In the genomic region with DNA sequence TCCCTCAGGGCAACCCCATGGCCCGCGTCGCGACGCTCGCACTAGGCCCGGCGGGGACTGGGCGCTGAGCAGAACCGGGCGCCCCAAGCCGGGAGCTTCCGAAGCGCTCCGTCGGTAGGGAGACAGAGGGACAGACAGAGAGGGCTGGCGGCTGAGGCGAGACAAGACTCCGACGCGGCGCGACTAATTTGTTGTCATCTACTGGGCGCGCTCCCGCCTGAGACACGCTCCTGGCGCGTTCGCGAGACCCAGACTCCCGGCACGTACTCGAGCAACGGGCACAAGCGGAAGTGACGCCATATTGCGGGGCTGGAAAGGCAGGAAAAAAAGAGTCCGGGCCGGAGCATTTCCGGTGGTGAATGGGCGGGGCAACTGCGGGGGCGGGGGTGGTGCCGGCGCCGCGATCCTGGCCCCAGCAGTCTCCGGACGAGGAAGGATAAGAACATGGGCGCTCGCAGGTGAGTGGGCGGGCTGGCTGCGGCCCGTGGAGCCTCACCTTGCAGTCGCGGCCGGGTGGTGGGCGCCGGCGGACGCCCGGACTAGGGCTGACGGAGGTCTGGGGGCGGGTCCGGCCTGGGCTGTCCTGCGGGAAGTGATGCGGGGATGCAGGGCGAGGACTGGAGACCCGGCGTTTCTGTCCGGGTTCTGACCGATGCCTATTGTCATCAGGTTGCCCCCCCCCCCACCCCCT, we compare ENCODE assay signal across 7 mouse cellular contexts. TPM values are rescaled to one million over a fixed set of nuclear protein-coding genes. Genes with fewer than 3 reads are reported as not detected.
DNase-seq lines count a peak whose midpoint lies in the region; ATAC-seq lines count a peak whose summit lies in the region.

Gene Atg2b, minus strand, starts transcription at position 211 of the 691 bp plus-strand sequence.

- peak; percentile 93 for DNase-seq in adrenal gland, adult 8-10 months
- DNase-seq in embryo, embryonic 9.5 days (ENCODE audit: extremely low spot score), result peak; percentile 98
- peak; percentile 88 to 98 for DNase-seq in gastrocnemius, postnatal 4 days (ENCODE audit: low spot score in 2 of 2)
- peak; percentile 97 for DNase-seq in left cerebral cortex, postnatal 36 days (ENCODE audit: low spot score in 2 of 2)
- DNase-seq in midbrain, embryonic 11.5 days (ENCODE audit: low spot score, missing footprints), result peak; percentile 100
- peak; percentile 92 for DNase-seq in skeletal muscle tissue, adult 2 months (ENCODE audit: low read depth, low spot score)

- H3K9ac ChIP-seq in intestine, embryonic 16.5 days (ENCODE audit: low read depth, low read length), result peak within 1 kb of the TSS; percentile 97
- peak within 1 kb of the TSS; percentile 79 for H3K9ac ChIP-seq in midbrain, embryonic 11.5 days (ENCODE audit: low read length)

- peak within 1 kb of the TSS; percentile 95 for H3K4me3 ChIP-seq in intestine, embryonic 16.5 days (ENCODE audit: low read length)
- H3K4me3 ChIP-seq in midbrain, embryonic 11.5 days (ENCODE audit: low read depth, low read length), result peak within 1 kb of the TSS; percentile 77

- no peaks in the 10 kb centered on the region for H3K27me3 ChIP-seq in intestine, embryonic 16.5 days (replicated peaks; ENCODE audit: control insufficient read depth, insufficient read depth, low read length)
- H3K27me3 ChIP-seq in midbrain, embryonic 11.5 days (ENCODE audit: control insufficient read depth, insufficient read depth, low read length), result no peaks in the 10 kb centered on the region

- H3K36me3 ChIP-seq in intestine, embryonic 16.5 days (ENCODE audit: control insufficient read depth, insufficient read depth, low read length), result no peaks in the 10 kb centered on the region
- no peaks in the 10 kb centered on the region for H3K36me3 ChIP-seq in midbrain, embryonic 11.5 days (ENCODE audit: control insufficient read depth, insufficient read depth, low read length)

- H3K27ac ChIP-seq in intestine, embryonic 16.5 days (ENCODE audit: low read length), result peak within 1 kb of the TSS; percentile 96
- peak within 1 kb of the TSS; percentile 82 for H3K27ac ChIP-seq in midbrain, embryonic 11.5 days (ENCODE audit: low read depth, low read length)

- peaks cover 17% of the 10 kb centered on the region for H3K4me1 ChIP-seq in intestine, embryonic 16.5 days (ENCODE audit: control insufficient read depth, insufficient read depth, low read length)
- peaks cover 18% of the 10 kb centered on the region for H3K4me1 ChIP-seq in midbrain, embryonic 11.5 days (ENCODE audit: control insufficient read depth, insufficient read depth, low read length)

- H3K4me2 ChIP-seq in intestine, embryonic 16.5 days (ENCODE audit: low read depth, low read length), result peak within 1 kb of the TSS; percentile 90
- H3K4me2 ChIP-seq in midbrain, embryonic 11.5 days, result peak within 1 kb of the TSS; percentile 91

- no peaks in the 10 kb centered on the region for H3K9me3 ChIP-seq in intestine, embryonic 16.5 days (ENCODE audit: control insufficient read depth, low read length)
- H3K9me3 ChIP-seq in midbrain, embryonic 11.5 days (ENCODE audit: control insufficient read depth, low read length), result no peaks in the 10 kb centered on the region

- under 1% methylated on average over 67 of the region's 73 CpGs for WGBS in intestine, embryonic 16.5 days
- WGBS in midbrain, embryonic 11.5 days, result 0% methylated on average over 72 of the region's 73 CpGs

- intact Hi-C loops in left cerebral cortex, postnatal 36 days (cut with DNase I), result loop anchor here (5.0 kb wide), 2 partner anchors 37 to 97 kb away; partner anchors contain the start of gene Papola

- peak; percentile 87 for ATAC-seq in intestine, embryonic 16.5 days
- ATAC-seq in midbrain, embryonic 11.5 days (ENCODE audit: low FRiP score), result peak; percentile 93

RNA-seq across cellular contexts. Expression of gene Atg2b, which starts in this region (rescaled TPM):
- total RNA-seq in adrenal gland, adult 8-10 months (2022), result 10 to 100 TPM; 27.4 to 40.7 (median 31.9) TPM
- 10 to 100 TPM; 18.7 to 21.9 TPM for total RNA-seq in gastrocnemius, postnatal 4 days (2021)
- polyA plus RNA-seq in intestine, embryonic 16.5 days (2015; fragmentation: Nextera tagmentation; extraction: Ambion mirVana), result 10.5 and 13.5 TPM in 2 replicates
- total RNA-seq in left cerebral cortex, postnatal 36 days (2021), result 10 to 100 TPM; 44.7 to 50.7 TPM
- polyA plus RNA-seq in midbrain, embryonic 11.5 days (2014; fragmentation: Nextera tagmentation; extraction: Ambion mirVana), result 11.6 and 11.8 TPM in 2 replicates

Comparison
In these comparisons a context has a peak if more than half of its experiments do, and no peak if none do; other contexts are left out.
1. Peak in every context shown above with its lines: DNase-seq, ATAC-seq, H3K4me3 ChIP-seq and H3K27ac ChIP-seq.